Mouse (Mus musculus): ENCODE results near the gene Fdxr.

The Fdxr gene

GRCm38 (mm10) chr11:115290314-115290713 is 13.5 kb upstream of the Fdxr start:
- no peak for DNase-seq (ENCODE audit: low spot score in 2 of 2)

- no peak for DNase-seq (ENCODE audit: low spot score in 2 of 2)
Measured at GRCm38 (mm10) chr11:115289885-115290284, 13.0 kb upstream of the Fdxr start.

GRCm38 (mm10) chr11:115288305-115288704 is 11.5 kb upstream of the Fdxr start:
- DNase-seq (ENCODE audit: low spot score in 2 of 2): no peak

- no peak for DNase-seq (ENCODE audit: low spot score in 2 of 2)
Measured at GRCm38 (mm10) chr11:115287386-115287785, 10.5 kb upstream of the Fdxr start.

GRCm38 (mm10) chr11:115286201-115286993 is 9.5 kb upstream of the Fdxr start:
- DNase-seq (ENCODE audit: low spot score in 2 of 2): no peak

- no peak for DNase-seq (ENCODE audit: low spot score in 2 of 2)
Measured at GRCm38 (mm10) chr11:115285282-115285681, 8.4 kb upstream of the Fdxr start.

- DNase-seq (ENCODE audit: low spot score in 2 of 2): no peak
Measured at GRCm38 (mm10) chr11:115283891-115284620, 7.2 kb upstream of the Fdxr start.

- DNase-seq (ENCODE audit: low spot score in 2 of 2): no peak
Measured at GRCm38 (mm10) chr11:115283486-115283765, 6.6 kb upstream of the Fdxr start.

- DNase-seq (ENCODE audit: low spot score in 2 of 2): no peak
Measured at GRCm38 (mm10) chr11:115282723-115283485, 6.1 kb upstream of the Fdxr start.

GRCm38 (mm10) chr11:115282295-115282694 is 5.4 kb upstream of the Fdxr start:
- DNase-seq (ENCODE audit: low spot score in 2 of 2): no peak

GRCm38 (mm10) chr11:115279726-115280125 is 2.9 kb upstream of the Fdxr start:
- DNase-seq (ENCODE audit: low spot score in 2 of 2): no peak

- no peak for DNase-seq (ENCODE audit: low spot score in 2 of 2)
Measured at GRCm38 (mm10) chr11:115278176-115278575, 1.3 kb upstream of the Fdxr start.

GRCm38 (mm10) chr11:115277604-115277975 is 740 bp upstream of the Fdxr start:
- no peak for DNase-seq (ENCODE audit: low spot score in 2 of 2)

- no peak for DNase-seq (ENCODE audit: low spot score in 2 of 2)
Measured at GRCm38 (mm10) chr11:115275954-115276353, 896 bp downstream of the Fdxr start.

GRCm38 (mm10) chr11:115275509-115275908 is 1.3 kb downstream of the Fdxr start:
- DNase-seq (ENCODE audit: low spot score in 2 of 2): no peak

- DNase-seq (ENCODE audit: low spot score in 2 of 2): no peak
Measured at GRCm38 (mm10) chr11:115274771-115275170, 2.1 kb downstream of the Fdxr start.

GRCm38 (mm10) chr11:115274178-115274577 is 2.7 kb downstream of the Fdxr start:
- DNase-seq (ENCODE audit: low spot score in 2 of 2): no peak

- DNase-seq (ENCODE audit: low spot score in 2 of 2): no peak
Measured at GRCm38 (mm10) chr11:115273735-115274134, 3.1 kb downstream of the Fdxr start.

- DNase-seq (ENCODE audit: low spot score in 2 of 2): no peak
Measured at GRCm38 (mm10) chr11:115272894-115273498, 3.9 kb downstream of the Fdxr start.

- DNase-seq (ENCODE audit: low spot score in 2 of 2): no peak
Measured at GRCm38 (mm10) chr11:115271481-115271880, 5.4 kb downstream of the Fdxr start.

- DNase-seq (ENCODE audit: low spot score in 2 of 2): no peak
Measured at GRCm38 (mm10) chr11:115271052-115271451, 5.8 kb downstream of the Fdxr start.

Measured in frontal cortex, postnatal 10 days (tissue).